Mouse (Mus musculus) embryonic facial prominence, embryonic 11.5 days (tissue): ENCODE data around the gene Cplx3. TPM values are rescaled to one million over a fixed set of nuclear protein-coding genes. Genes with fewer than 3 reads are reported as not detected.

Source experiments
- polyA plus RNA-seq: library from polyadenylated mRNA; unstranded; fragments of >200 nt; fragmentation: Nextera tagmentation; extraction: Ambion mirVana; gene quantifications from 2 replicates; pipeline ENCODE4 v1.2.1, GENCODE M21; 2014

Gene Cplx3
- polyA plus RNA-seq, 1 experiment from 2014 or later = 0.81 TPM

Other genes with a start within 250 kb of the Cplx3 start
- gene Ppcdc, start 166.2 kb downstream of the Cplx3 start, polyA plus RNA-seq = 17.9 and 19.9 TPM in 2 replicates
- gene Scamp5, start 138.2 kb downstream of the Cplx3 start, polyA plus RNA-seq = 6.9 and 7.4 TPM in 2 replicates
- 0.91 and 2.1 TPM in 2 replicates for gene Rpp25, start 102.3 kb downstream of the Cplx3 start, polyA plus RNA-seq
- gene Cox5a, start 85.0 kb downstream of the Cplx3 start, polyA plus RNA-seq = 585 and 615 TPM in 2 replicates
- 15.3 and 15.8 TPM in 2 replicates for gene Fam219b, start 68.8 kb downstream of the Cplx3 start, polyA plus RNA-seq
- 41.5 and 42.9 TPM in 2 replicates for gene Mpi, start 53.5 kb downstream of the Cplx3 start, polyA plus RNA-seq
- 49.9 and 50.2 TPM in 2 replicates for gene Scamp2, start 45.3 kb downstream of the Cplx3 start, polyA plus RNA-seq
- gene Ulk3, start 16.8 kb downstream of the Cplx3 start, polyA plus RNA-seq = 5.2 and 6.1 TPM in 2 replicates
- gene Lman1l, start 14.5 kb upstream of the Cplx3 start, polyA plus RNA-seq = not detected in 2 replicates
- 30.7 and 31.4 TPM in 2 replicates for gene Csk, start 47.4 kb upstream of the Cplx3 start, polyA plus RNA-seq
- not detected in 2 replicates for gene Cyp1a2, start 77.4 kb upstream of the Cplx3 start, polyA plus RNA-seq
- gene Cyp1a1, start 81.6 kb upstream of the Cplx3 start, polyA plus RNA-seq = not detected in 2 replicates
- 28.1 and 29.1 TPM in 2 replicates for gene Edc3, start 102.3 kb upstream of the Cplx3 start, polyA plus RNA-seq
- 70.0 and 79.3 TPM in 2 replicates for gene Clk3, start 159.6 kb upstream of the Cplx3 start, polyA plus RNA-seq
- gene Arid3b, start 230.5 kb upstream of the Cplx3 start, polyA plus RNA-seq = 23.2 and 24.3 TPM in 2 replicates